Mouse (Mus musculus) limb, embryonic 14.5 days (tissue): ENCODE results near the gene Dcun1d4. TPM values are rescaled to one million over a fixed set of nuclear protein-coding genes. Genes with fewer than 3 reads are reported as not detected.
A peak's percentile ranks its signal among the peaks of the same experiment; 100 is the strongest.

Experiments
- ATAC-seq: fragments of 200-750 bp; cut with Nextera tagmentation; 2 replicates; pipeline ENCODE4 v1.8.0; 2017; ENCODE audit warnings: low read depth, moderate number of reproducible peaks, moderate TSS enrichment; ENCODE audit not compliant: low FRiP score
- DNase-seq: peaks from one replicate; pipeline ENCODE4 v3.0.0-alpha.2; 2015; ENCODE audit warnings: low spot score
- H3K27ac ChIP-seq: fragments of 300-500 bp; sonication (generic); replicated peaks from 2 replicates; pipeline ENCODE4 v1.5.1; 2014; ENCODE audit warnings: low read depth, mild to moderate bottlenecking, low read length, moderate library complexity, mixed read lengths
- H3K27me3 ChIP-seq: fragments of 300-500 bp; sonication (generic); 2 replicates; pipeline ENCODE4 v1.6.1; 2014; ENCODE audit warnings: low read length, mixed read lengths; ENCODE audit not compliant: control insufficient read depth, insufficient read depth
- H3K36me3 ChIP-seq: fragments of 300-500 bp; sonication (generic); 2 replicates; pipeline ENCODE4 v1.6.1; 2014; ENCODE audit warnings: mild to moderate bottlenecking, low read length, moderate library complexity, mixed read lengths; ENCODE audit not compliant: control insufficient read depth, insufficient read depth
- H3K4me1 ChIP-seq: fragments of 300-500 bp; sonication (generic); 2 replicates; pipeline ENCODE4 v1.6.1; 2014; ENCODE audit warnings: antibody characterized with exemption, low read length, mixed read lengths; ENCODE audit not compliant: control insufficient read depth, insufficient read depth
- H3K4me2 ChIP-seq: fragments of 300-500 bp; sonication (generic); replicated peaks from 2 replicates; pipeline ENCODE4 v1.6.1; 2014; ENCODE audit warnings: low read depth, mild to moderate bottlenecking, low read length, moderate library complexity; ENCODE audit not compliant: severe bottlenecking
- H3K4me3 ChIP-seq: fragments of 300-500 bp; sonication (generic); replicated peaks from 2 replicates; pipeline ENCODE4 v1.5.1; 2014; ENCODE audit warnings: low read length
- H3K9ac ChIP-seq: fragments of 300-500 bp; sonication (generic); 2 replicates; pipeline ENCODE4 v1.6.1; 2014; ENCODE audit warnings: mild to moderate bottlenecking, low read depth, low read length, moderate library complexity; ENCODE audit not compliant: severe bottlenecking
- H3K9me3 ChIP-seq: fragments of 300-500 bp; sonication (generic); 2 replicates; pipeline ENCODE4 v1.6.1; 2016; ENCODE audit warnings: low read length; ENCODE audit not compliant: control insufficient read depth
- POLR2A ChIP-seq: fragments of 200-500 bp; IDR thresholded peaks from 2 replicates; pipeline ENCODE4 v1.8.0; 2012; ENCODE audit warnings: inconsistent platforms, mild to moderate bottlenecking, moderate library complexity, borderline replicate concordance; ENCODE audit not compliant: insufficient read depth, insufficient read length; ENCODE audit errors: extremely low read depth
- WGBS: fragments of 180-500 bp; shearing (Covaris S2); extraction: QIAGEN DNeasy Blood & Tissue Kit; methylation state at CpG from one replicate; pipeline ENCODE4 v1.1.7; 2014; 5-methylcytosine and 5-hydroxymethylcytosine counted together
- polyA plus RNA-seq, 2 experiments: library from polyadenylated mRNA; depleted of rRNA in 1 of 2; stranded (reverse) in 1 of 2; unstranded in 1 of 2; fragments of >200 nt; fragmentation: Nextera tagmentation in 1 of 2; extraction: Ambion mirVana in 1 of 2; gene quantifications; 2 replicates each; pipeline versions ENCODE4 v1.2.1 to v1.2.3; 2012 to 2014

The Dcun1d4 gene
- polyA plus RNA-seq, 2 experiments, result 19.9 to 27.0 TPM

- no peak for TF ChIP-seq POLR2A
- Histone ChIP-seq H3K27me3 (no peaks in the 10 kb centered on the region), H3K4me2 (no peak overlapping the region), H3K9me3 (no peaks in the 10 kb centered on the region), H3K36me3 (no peaks in the 10 kb centered on the region), H3K9ac (no peak overlapping the region), H3K27ac (no peak overlapping the region), H3K4me3 (no peak overlapping the region), H3K4me1 (no peaks in the 10 kb centered on the region)
- no peak for ATAC-seq
- no peak for DNase-seq
- 59% methylated on average over 2 of the region's 2 CpGs for WGBS
These were observed 26.1 kb upstream of the Dcun1d4 start for GRCm38 (mm10) chr5:73454502-73455306.

GRCm38 (mm10) chr5:73455307-73455687 is 25.5 kb upstream of the Dcun1d4 start:
- Histone ChIP-seq H3K27ac (no peak overlapping the region), H3K9ac (no peak overlapping the region), H3K27me3 (no peaks in the 10 kb centered on the region), H3K4me2 (no peak overlapping the region), H3K36me3 (no peaks in the 10 kb centered on the region), H3K9me3 (no peaks in the 10 kb centered on the region), H3K4me1 (no peaks in the 10 kb centered on the region), H3K4me3 (no peak overlapping the region)
- no peak for TF ChIP-seq POLR2A
- ATAC-seq (no peak), DNase-seq (no peak)
- 68% methylated on average over 5 of the region's 5 CpGs for whole genome bisulfite sequencing

- WGBS, result 79% methylated on average over 16 of the region's 16 CpGs
- Histone ChIP-seq H3K4me1 (no peaks in the 10 kb centered on the region), H3K9ac (no peak overlapping the region), H3K4me2 (no peak overlapping the region), H3K27ac (no peak overlapping the region), H3K36me3 (no peaks in the 10 kb centered on the region), H3K4me3 (no peak overlapping the region), H3K27me3 (no peaks in the 10 kb centered on the region), H3K9me3 (no peaks in the 10 kb centered on the region)
- TF ChIP-seq POLR2A, result no peak
- peak; percentile 14 for DNase-seq
- peak; percentile 71 for ATAC-seq
These were observed 12.1 kb upstream of the Dcun1d4 start for GRCm38 (mm10) chr5:73468462-73469433.

- H3K4me3 ChIP-seq, result no peak overlapping the region
- DNase-seq, result no peak
- no peaks in the 10 kb centered on the region for H3K36me3 ChIP-seq
- ATAC-seq, result no peak
- no peak overlapping the region for H3K27ac ChIP-seq
- no peak overlapping the region for H3K4me2 ChIP-seq
- WGBS, result 86% methylated on average over 20 of the region's 20 CpGs
- H3K9me3 ChIP-seq, result no peaks in the 10 kb centered on the region
- no peak overlapping the region for H3K9ac ChIP-seq
- TF ChIP-seq POLR2A, result no peak
- no peaks in the 10 kb centered on the region for H3K4me1 ChIP-seq
- no peaks in the 10 kb centered on the region for H3K27me3 ChIP-seq
These were observed 6.1 kb upstream of the Dcun1d4 start for GRCm38 (mm10) chr5:73474412-73475405.
